Mouse (Mus musculus) activated CD4-positive, CD25-positive, alpha-beta regulatory T cell, adult 4 months (primary cell): ENCODE results near the gene Poln. TPM values are rescaled to one million over a fixed set of nuclear protein-coding genes. Genes with fewer than 3 reads are reported as not detected.

Experiments
- ATAC-seq: one replicate; pipeline ENCODE4 v1.8.0; 2017
- polyA plus RNA-seq, 2 experiments: library from polyadenylated mRNA; unstranded; fragments of 100-300 nt; shearing (Covaris generic); gene quantifications; one replicate each; pipeline ENCODE4 v1.2.1; 2017

Gene Poln
- polyA plus RNA-seq, 2 experiments from 2014 or later: 0.28 to 0.94 TPM

DNA sequence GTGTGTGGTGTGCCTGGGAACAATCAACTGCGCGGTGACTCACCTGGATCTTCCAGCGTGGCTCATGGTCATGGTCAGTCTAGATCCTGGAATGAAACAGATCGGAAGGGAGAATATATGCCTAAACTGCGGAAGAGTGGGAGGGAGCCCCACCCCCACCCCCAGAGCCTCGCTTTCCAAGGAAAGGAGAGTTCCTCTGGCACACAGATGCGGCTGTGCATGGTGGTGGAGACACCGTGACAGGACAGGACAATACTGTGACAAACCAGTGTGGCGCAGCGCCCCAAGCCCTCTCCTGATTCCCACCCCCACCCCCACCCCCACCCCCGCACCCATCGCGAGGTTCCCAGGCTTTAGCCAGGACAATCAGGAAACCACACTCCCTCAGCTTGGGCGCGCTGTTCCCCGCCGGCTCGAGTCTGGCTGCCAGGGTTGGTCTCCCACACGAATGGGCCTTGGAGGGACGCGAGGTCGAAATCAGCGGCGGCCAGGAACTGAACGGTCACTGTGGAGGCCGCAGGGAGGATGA lies 186.5 kb downstream of the Poln start:
- ATAC-seq: no peak

DNA sequence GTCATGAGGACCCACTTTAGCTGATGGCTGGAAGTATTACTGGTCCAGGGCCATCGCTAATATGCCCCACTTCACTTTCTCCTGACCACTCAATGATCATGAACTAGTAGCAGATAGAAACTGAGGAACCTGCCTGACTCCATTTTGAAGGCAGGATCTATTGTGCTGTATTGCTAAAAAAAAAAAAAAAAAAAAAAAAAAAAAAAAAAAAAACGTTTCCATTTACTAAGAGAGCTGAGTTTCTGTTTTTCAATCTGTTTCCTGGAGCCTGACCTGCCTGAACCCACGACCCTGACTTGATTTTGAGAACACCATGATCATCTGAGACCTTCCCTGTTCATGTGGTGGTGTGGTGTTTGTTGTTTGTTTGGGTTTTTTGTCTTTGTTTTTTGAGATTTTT lies 193.0 kb downstream of the Poln start:
- no peak for ATAC-seq

DNA sequence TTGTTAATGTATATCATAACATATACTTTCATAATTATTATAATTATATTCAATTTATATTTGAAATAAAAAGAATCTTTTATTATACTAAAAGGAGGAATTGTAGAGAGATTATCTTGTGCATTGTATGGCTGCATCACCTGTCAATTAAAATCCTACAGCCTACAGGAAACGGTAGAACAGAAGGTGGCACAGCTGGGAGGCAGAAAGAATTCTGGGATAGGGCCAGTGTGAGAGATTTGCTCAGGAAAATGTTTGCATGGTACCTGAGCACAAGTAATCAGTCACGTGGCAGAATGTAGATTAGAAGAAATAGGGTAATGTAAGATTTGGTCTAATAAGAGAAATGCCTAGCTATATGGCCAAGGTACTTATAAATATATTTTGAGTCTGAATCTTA lies 194.5 kb downstream of the Poln start:
- ATAC-seq: no peak

DNA sequence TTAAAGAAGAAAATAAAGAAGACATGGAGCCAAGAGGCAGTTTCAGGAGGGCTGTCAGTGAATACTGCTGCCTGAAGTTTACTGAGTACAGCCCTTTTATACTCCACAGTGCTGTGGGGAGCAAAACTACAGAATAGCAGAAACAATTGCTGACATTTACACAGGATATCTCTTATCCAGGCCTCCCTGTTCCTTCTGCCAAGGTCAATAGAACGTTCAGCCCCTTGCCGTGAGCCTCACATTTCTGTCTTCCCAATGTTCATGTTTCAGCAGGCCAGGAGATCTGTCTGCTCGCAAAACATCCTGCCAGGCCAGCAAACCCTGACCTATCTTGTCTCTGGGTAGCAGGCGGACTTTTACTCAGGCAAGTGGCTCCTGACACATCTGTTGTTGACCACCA lies 209.9 kb downstream of the Poln start:
- ATAC-seq: no peak

Other genes with a start within 250 kb of the Poln start
- 10 to 100 TPM; 34.5 to 42.9 TPM for gene Nelfa, start 233.0 kb downstream of the Poln start, polyA plus RNA-seq
- gene Gm1673, start 186.0 kb downstream of the Poln start, polyA plus RNA-seq: not detected
- gene Nat8l, start 173.5 kb downstream of the Poln start, polyA plus RNA-seq: not detected
- gene Haus3, start 79 bp upstream of the Poln start, polyA plus RNA-seq: 10 to 100 TPM; 76.9 to 90.0 TPM
- gene Mxd4, start 18.3 kb upstream of the Poln start, polyA plus RNA-seq: 100 to 1,000 TPM; 112 to 135 TPM
- gene Zfyve28, start 119.0 kb upstream of the Poln start, polyA plus RNA-seq: 1 to 10 TPM; 3.4 TPM
- not detected for gene Cfap99, start 119.2 kb upstream of the Poln start, polyA plus RNA-seq
- gene Rnf4, start 166.8 kb upstream of the Poln start, polyA plus RNA-seq: 100 to 1,000 TPM; 108 TPM
- 10 to 100 TPM; 12.5 to 13.3 TPM for gene Fam193a, start 200.5 kb upstream of the Poln start, polyA plus RNA-seq